Mouse (Mus musculus) heart, adult 9 months (tissue): Measurements from ENCODE around the gene Spata20.
A peak's percentile ranks its signal among the peaks of the same experiment; 100 is the strongest.

ENCODE experiments used
- DNase-seq, 2 experiments: peaks; one replicate each; pipeline ENCODE4 v3.0.0; 2022; ENCODE audit warnings: low spot score in 2 of 2

Spata20 gene

GRCm38 (mm10) chr11:94451091-94451773 lies 34.7 kb downstream of the Spata20 start:
- DNase-seq: peak; percentile 80 to 81

GRCm38 (mm10) chr11:94449886-94450285 lies 36.1 kb downstream of the Spata20 start:
- peak; percentile 69 to 72 for DNase-seq

- DNase-seq: no peak
Observed at GRCm38 (mm10) chr11:94449239-94449638, 36.7 kb downstream of the Spata20 start.

- DNase-seq: no peak
Observed at GRCm38 (mm10) chr11:94447017-94447416, 39.0 kb downstream of the Spata20 start.

- DNase-seq: no peak
Observed at GRCm38 (mm10) chr11:94445300-94445699, 40.7 kb downstream of the Spata20 start.

- DNase-seq: no peak
Observed at GRCm38 (mm10) chr11:94444829-94445228, 41.1 kb downstream of the Spata20 start.

GRCm38 (mm10) chr11:94441752-94442151 lies 44.2 kb downstream of the Spata20 start:
- no peak for DNase-seq

GRCm38 (mm10) chr11:94441122-94441521 lies 44.9 kb downstream of the Spata20 start:
- no peak for DNase-seq

- no peak for DNase-seq
Observed at GRCm38 (mm10) chr11:94440421-94440820, 45.6 kb downstream of the Spata20 start.

- no peak for DNase-seq
Observed at GRCm38 (mm10) chr11:94429011-94429651, 56.8 kb downstream of the Spata20 start.
